Mouse (Mus musculus) liver, postnatal 0 days (tissue): ENCODE results near the gene Flt1. TPM values are rescaled to one million over a fixed set of nuclear protein-coding genes. Genes with fewer than 3 reads are reported as not detected.

Experiments
- ATAC-seq: fragments of 200-750 bp; cut with Nextera tagmentation; 2 replicates; pipeline ENCODE4 v1.8.0; 2017; ENCODE audit warnings: mild to moderate bottlenecking, moderate library complexity
- DNase-seq: peaks from one replicate; pipeline ENCODE4 v3.0.0-alpha.2; 2016
- H3K27ac ChIP-seq: fragments of 300-500 bp; sonication (generic); 2 replicates; pipeline ENCODE4 v1.5.1; 2014; ENCODE audit warnings: antibody characterized with exemption, moderate library complexity, mild to moderate bottlenecking, low read depth
- H3K27me3 ChIP-seq: fragments of 300-500 bp; sonication (generic); 2 replicates; pipeline ENCODE4 v1.6.1; 2014; ENCODE audit warnings: low read length, control low read depth, mixed read lengths; ENCODE audit not compliant: insufficient read depth
- H3K36me3 ChIP-seq: fragments of 300-500 bp; sonication (generic); replicated peaks from 2 replicates; pipeline ENCODE4 v1.6.1; 2014; ENCODE audit warnings: mild to moderate bottlenecking, control low read depth, low read length, moderate library complexity, mixed read lengths; ENCODE audit not compliant: insufficient read depth
- H3K4me1 ChIP-seq: fragments of 300-500 bp; sonication (generic); 2 replicates; pipeline ENCODE4 v1.6.1; 2014; ENCODE audit warnings: antibody characterized with exemption, mild to moderate bottlenecking, control low read depth; ENCODE audit not compliant: insufficient read depth
- H3K4me2 ChIP-seq: fragments of 300-500 bp; sonication (generic); 2 replicates; pipeline ENCODE4 v1.6.1; 2014; ENCODE audit warnings: low read depth, mild to moderate bottlenecking, low read length, moderate library complexity, mixed read lengths
- H3K4me3 ChIP-seq: fragments of 300-500 bp; sonication (generic); 2 replicates; pipeline ENCODE4 v1.5.1; 2014; ENCODE audit warnings: low read depth, low read length
- H3K9ac ChIP-seq: fragments of 300-500 bp; sonication (generic); replicated peaks from 2 replicates; pipeline ENCODE4 v1.6.1; 2014; ENCODE audit warnings: mild to moderate bottlenecking, moderate library complexity
- H3K9me3 ChIP-seq: fragments of 300-500 bp; sonication (generic); 2 replicates; pipeline ENCODE4 v1.6.1; 2016; ENCODE audit warnings: mild to moderate bottlenecking, control low read depth, low read length, mixed read lengths
- CTCF ChIP-seq: sonication (generic); IDR thresholded peaks from 2 replicates; pipeline ENCODE4 v1.5.1; 2016; ENCODE audit warnings: antibody characterized with exemption, low read depth
- EP300 ChIP-seq: IDR thresholded peaks from 2 replicates; pipeline ENCODE4 v1.6.1; 2016; ENCODE audit warnings: antibody characterized with exemption, low read depth, mild to moderate bottlenecking
- WGBS: fragments of 180-500 bp; shearing (Covaris S2); extraction: QIAGEN DNeasy Blood & Tissue Kit; methylation state at CpG from one replicate; pipeline ENCODE4 v1.1.7; 2014; ENCODE audit not compliant: insufficient replicate concordance; 5-methylcytosine and 5-hydroxymethylcytosine counted together
- polyA plus RNA-seq: library from polyadenylated mRNA; unstranded; fragments of >200 nt; fragmentation: Nextera tagmentation; extraction: Ambion mirVana; gene quantifications from 2 replicates; pipeline ENCODE4 v1.2.1, GENCODE M21; 2015

Gene Flt1
- polyA plus RNA-seq, 1 experiment from 2014 or later = 2.8 TPM

DNA sequence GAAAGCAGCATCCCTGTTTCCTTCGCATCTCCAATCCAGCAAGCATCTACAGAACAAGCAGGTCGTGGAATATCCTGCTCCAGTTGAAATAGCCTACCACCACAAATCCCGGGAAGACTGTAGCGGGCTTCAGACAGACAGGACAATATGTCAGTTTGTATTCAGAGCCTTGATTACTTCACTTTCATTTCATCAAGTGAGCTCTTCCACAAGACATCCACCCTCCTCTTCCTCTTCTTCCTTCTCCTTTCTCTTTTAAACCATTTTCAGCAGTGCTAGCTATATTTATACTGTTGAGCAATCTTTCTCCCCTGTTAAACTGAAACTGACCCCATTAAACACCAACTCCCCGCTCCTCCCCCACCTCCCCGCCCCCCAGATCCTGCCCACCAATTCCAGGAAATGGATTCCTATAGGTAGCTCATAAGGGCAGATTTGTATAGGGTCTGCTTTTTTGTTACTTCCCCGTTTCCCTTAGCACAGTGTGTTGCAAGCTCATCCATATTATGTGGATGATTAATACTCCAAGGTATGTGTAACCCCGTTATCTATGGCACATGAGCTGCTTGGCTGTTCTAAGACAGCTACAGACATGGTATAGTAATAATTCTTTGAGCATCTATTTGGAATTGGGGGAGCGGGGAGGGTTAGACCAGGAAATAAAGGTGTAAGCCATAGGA lies 33.0 kb upstream of the Flt1 start:
- H3K4me2 ChIP-seq = peak overlapping the region; percentile 67
- H3K36me3 ChIP-seq = no peaks in the 10 kb centered on the region
- no peaks in the 10 kb centered on the region for H3K27me3 ChIP-seq
- no peak for DNase-seq
- H3K27ac ChIP-seq = peak overlapping the region; percentile 17; the same call in 1 of the 2 replicates
- H3K9ac ChIP-seq = no peak overlapping the region
- peak overlapping the region; percentile 37 for H3K4me3 ChIP-seq
- TF ChIP-seq CTCF (no peak), EP300 (no peak)
- peaks cover 3% of the 10 kb centered on the region; the same call in 1 of the 2 replicates for H3K9me3 ChIP-seq
- WGBS = 34% methylated on average over 9 of the region's 9 CpGs
- peaks cover 12% of the 10 kb centered on the region; the same call in 1 of the 2 replicates for H3K4me1 ChIP-seq
- ATAC-seq = no peak

DNA sequence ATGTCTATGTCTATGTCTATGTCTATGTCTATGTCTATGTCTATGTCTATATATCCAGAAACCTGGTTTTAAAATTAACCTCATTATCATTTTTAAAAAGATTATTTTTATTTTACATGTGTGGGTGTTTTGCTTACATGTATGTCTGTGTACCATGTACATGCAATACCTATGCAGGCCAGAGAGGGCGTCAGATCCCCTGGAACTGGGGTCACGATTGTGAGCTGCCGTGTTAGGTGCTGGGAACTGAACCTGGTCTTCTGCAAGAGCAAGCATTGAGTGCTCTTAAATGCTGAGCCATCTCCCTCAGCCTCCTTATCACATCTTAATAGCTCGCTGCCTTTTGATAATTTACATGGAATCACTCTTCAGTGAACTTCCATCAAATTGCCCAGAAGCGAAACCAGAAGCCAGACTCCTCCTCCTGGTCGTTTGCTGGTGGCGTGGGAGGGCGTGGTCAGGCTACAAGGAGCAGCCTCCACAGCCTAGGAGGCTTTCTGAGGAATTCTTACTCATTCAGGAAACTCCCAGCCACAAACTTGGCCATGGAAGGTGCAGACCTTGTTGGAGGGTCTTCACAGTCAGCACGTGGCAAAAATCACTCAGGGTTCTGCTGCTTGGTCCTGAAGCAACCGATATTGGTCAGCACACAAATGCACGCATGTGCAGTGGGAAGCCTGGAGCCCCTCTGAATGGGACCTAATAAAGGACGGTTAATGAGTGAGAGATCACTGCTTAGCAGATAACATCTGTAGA lies 32.2 kb upstream of the Flt1 start:
- DNase-seq = peak; percentile 46
- 33% methylated on average over 12 of the region's 12 CpGs for WGBS
- 0 out of 2 replicates have a peak, but pooled peaks have one; percentile 38 for ATAC-seq
- no peak for TF ChIP-seq EP300
- peak; percentile 48 for TF ChIP-seq CTCF
- peaks cover 12% of the 10 kb centered on the region; the same call in 1 of the 2 replicates for H3K4me1 ChIP-seq
- H3K9me3 ChIP-seq = peaks cover 3% of the 10 kb centered on the region; the same call in 1 of the 2 replicates
- no peak overlapping the region for H3K9ac ChIP-seq
- peak overlapping the region; percentile 17; the same call in 1 of the 2 replicates for H3K27ac ChIP-seq
- H3K27me3 ChIP-seq = no peaks in the 10 kb centered on the region
- H3K36me3 ChIP-seq = no peaks in the 10 kb centered on the region
- peak overlapping the region; percentile 67 for H3K4me2 ChIP-seq
- H3K4me3 ChIP-seq = peak overlapping the region; percentile 37

DNA sequence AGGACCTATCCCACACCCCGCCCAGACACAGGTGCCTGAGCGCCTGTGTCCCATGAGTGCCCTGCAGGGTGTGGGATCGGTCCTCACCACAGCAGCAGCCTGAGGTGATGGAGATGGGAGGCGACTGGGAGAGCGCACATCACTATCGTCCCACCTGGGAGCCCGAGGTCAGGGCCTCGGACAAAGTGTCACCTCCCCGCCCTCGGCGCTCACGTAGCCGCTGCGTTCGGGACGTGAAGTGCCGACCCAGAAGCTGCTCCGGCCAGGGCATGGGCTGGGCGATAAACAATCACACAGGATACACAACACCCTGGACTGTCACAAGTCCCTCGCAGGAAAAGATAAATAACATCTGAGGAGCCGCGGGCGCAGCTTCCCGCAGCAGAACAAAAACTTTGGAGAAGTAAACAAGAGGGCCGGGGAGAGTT lies 27.1 kb upstream of the Flt1 start:
- H3K27me3 ChIP-seq = peaks cover 20% of the 10 kb centered on the region
- TF ChIP-seq CTCF (no peak), EP300 (0 out of 2 replicates have a peak, but pooled peaks have one; percentile 21)
- peaks cover 3% of the 10 kb centered on the region; the same call in 1 of the 2 replicates for H3K9me3 ChIP-seq
- no peaks in the 10 kb centered on the region for H3K36me3 ChIP-seq
- peaks cover 7% of the 10 kb centered on the region for H3K4me1 ChIP-seq
- ATAC-seq = peak; percentile 22; the same call in 1 of the 2 replicates
- peak; percentile 19 for DNase-seq
- H3K27ac ChIP-seq = no peak overlapping the region
- peak overlapping the region; percentile 5; the same call in 1 of the 2 replicates for H3K4me3 ChIP-seq
- peak overlapping the region; percentile 56 for H3K4me2 ChIP-seq
- H3K9ac ChIP-seq = no peak overlapping the region
- WGBS = under 1% methylated on average over 25 of the region's 25 CpGs

DNA sequence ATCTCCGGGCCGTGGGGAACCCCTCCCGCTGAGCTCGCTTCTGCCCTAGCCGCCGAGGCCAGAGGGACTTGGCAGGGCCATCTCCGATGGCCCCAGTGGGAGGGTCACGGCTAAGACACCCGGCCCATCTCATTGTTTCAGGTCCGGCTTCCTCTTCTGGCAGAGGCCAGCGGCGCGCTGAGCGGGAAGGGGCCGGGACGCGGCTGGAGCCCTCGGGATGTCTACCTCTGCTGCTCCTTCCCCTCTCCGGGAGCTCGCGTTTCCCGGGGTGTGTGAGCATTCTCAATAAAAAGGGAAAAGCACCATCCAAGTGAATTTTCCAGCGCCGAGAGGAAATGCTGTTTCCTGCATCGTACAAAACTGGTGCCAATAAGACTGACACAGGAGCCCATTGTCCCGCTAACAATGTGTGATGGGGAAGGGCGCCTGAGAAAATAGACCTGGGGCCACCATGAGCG lies 25.9 kb upstream of the Flt1 start:
- peak; percentile 48 for ATAC-seq
- DNase-seq = peak; percentile 41
- 0 out of 2 replicates have a peak overlapping the region, but pooled peaks have one; percentile 4 for H3K4me3 ChIP-seq

DNA sequence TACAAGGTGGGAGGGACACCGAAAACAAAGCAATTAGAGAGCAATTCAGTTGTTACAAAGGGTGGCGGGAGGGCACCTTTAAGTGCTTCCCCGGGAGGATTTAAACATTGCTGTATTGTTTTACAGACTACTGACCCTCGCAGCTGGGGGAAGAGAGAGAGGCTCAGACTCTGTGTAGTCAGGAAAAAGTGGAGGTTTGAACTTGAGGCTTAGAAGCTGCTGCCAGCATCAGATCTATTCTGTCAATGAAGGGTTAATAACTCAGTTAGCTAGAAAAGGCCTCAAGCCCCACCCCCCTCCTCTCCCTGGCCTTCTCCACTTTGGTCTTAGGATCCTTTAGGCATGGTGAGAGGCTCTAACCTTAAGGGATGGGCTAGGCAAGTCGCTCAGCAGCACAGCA lies 24.2 kb upstream of the Flt1 start:
- Histone ChIP-seq H3K4me1 (peaks cover 7% of the 10 kb centered on the region), H3K27ac (no peak overlapping the region), H3K4me3 (no peak overlapping the region), H3K9ac (no peak overlapping the region), H3K27me3 (peaks cover 20% of the 10 kb centered on the region), H3K36me3 (no peaks in the 10 kb centered on the region), H3K9me3 (peaks cover 3% of the 10 kb centered on the region; the same call in 1 of the 2 replicates), H3K4me2 (no peak overlapping the region)
- WGBS = 36% methylated on average over 5 of the region's 5 CpGs
- no peak for DNase-seq
- ATAC-seq = no peak
- TF ChIP-seq EP300 (no peak), CTCF (no peak)

More for the DNA sequence above, 25.9 kb upstream of the Flt1 start:
- 1% methylated on average over 28 of the region's 28 CpGs for WGBS
- peaks cover 7% of the 10 kb centered on the region for H3K4me1 ChIP-seq
- peak overlapping the region; percentile 49 for H3K4me2 ChIP-seq
- peaks cover 3% of the 10 kb centered on the region; the same call in 1 of the 2 replicates for H3K9me3 ChIP-seq
- no peaks in the 10 kb centered on the region for H3K36me3 ChIP-seq
- no peak overlapping the region for H3K9ac ChIP-seq
- peaks cover 20% of the 10 kb centered on the region for H3K27me3 ChIP-seq
- TF ChIP-seq EP300 (no peak), CTCF (no peak)
- H3K27ac ChIP-seq = peak overlapping the region; percentile 0; the same call in 1 of the 2 replicates
